ENCODE assay signal across 16 mouse cellular contexts in the genomic region with DNA sequence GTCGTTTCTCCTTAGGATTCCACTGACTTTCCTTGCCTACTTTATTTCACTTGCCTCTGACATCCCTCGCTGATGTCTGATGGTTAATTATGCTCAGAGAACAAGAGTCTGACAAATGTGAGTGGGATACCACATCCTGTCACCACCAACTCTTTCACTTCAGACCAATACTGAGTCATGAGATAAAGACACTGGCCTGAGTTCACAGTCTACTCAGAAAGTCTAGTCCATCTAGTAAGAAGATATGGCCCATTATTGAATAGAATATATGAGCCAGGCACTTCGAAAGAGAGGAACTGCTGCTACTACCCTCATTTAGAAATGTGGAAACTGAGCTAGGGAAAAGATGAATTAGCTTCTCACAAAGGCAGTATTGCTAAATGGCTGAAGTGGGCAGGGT.
"Had no signal": no experiment of that assay in that cellular context is flagged by ENCODE, and none has a peak within 500 bp of the region (broad histone marks: within the 10 kb centered on the region; RNA-seq: fewer than 3 reads in every experiment).

No protein-coding gene starts in this region.

- H3K4me3 ChIP-seq: lung, embryonic 15.5 days; megakaryocyte, embryonic 14.5 days; midbrain, embryonic 13.5 days; midbrain, embryonic 15.5 days; neural tube, embryonic 12.5 days had no signal

- H3K4me1 ChIP-seq: lung, embryonic 15.5 days; megakaryocyte, embryonic 14.5 days; midbrain, embryonic 13.5 days; midbrain, embryonic 15.5 days; neural tube, embryonic 12.5 days had no signal

- ATAC-seq: liver, postnatal 0 days; lung, postnatal 0 days; midbrain, embryonic 13.5 days; midbrain, embryonic 15.5 days had no signal

- H3K4me2 ChIP-seq: lung, embryonic 15.5 days; midbrain, embryonic 11.5 days; midbrain, embryonic 13.5 days; midbrain, embryonic 15.5 days; neural tube, embryonic 12.5 days had no signal

- H3K9ac ChIP-seq: liver, postnatal 0 days; lung, embryonic 15.5 days; midbrain, embryonic 13.5 days; midbrain, embryonic 15.5 days; neural tube, embryonic 12.5 days had no signal

- DNase-seq: liver, postnatal 0 days; lung, adult 2 months; lung, postnatal 14 days; lung, postnatal 36 days; right cerebral cortex, postnatal 14 days; thymus, adult 18-20 months; thymus, postnatal 14 days; thymus, postnatal 36 days had no signal

- H3K9me3 ChIP-seq: lung, embryonic 15.5 days; megakaryocyte, embryonic 14.5 days; midbrain, embryonic 13.5 days; midbrain, embryonic 15.5 days; neural tube, embryonic 12.5 days had no signal

- H3K36me3 ChIP-seq: lung, embryonic 15.5 days; midbrain, embryonic 13.5 days; midbrain, embryonic 15.5 days; neural tube, embryonic 12.5 days had no signal

- H3K27me3 ChIP-seq: lung, embryonic 15.5 days; megakaryocyte, embryonic 14.5 days; midbrain, embryonic 13.5 days; midbrain, embryonic 15.5 days; neural tube, embryonic 12.5 days had no signal

- H3K27ac ChIP-seq: lung, embryonic 15.5 days; macrophage; midbrain, embryonic 13.5 days; midbrain, embryonic 15.5 days; neural tube, embryonic 12.5 days had no signal
